Mouse (Mus musculus) liver, adult 2 months (tissue): ENCODE data around the gene Gm42906.

Experiments
- CTCF ChIP-seq: fragments of 200-500 bp; IDR thresholded peaks from 2 replicates; pipeline ENCODE4 v1.5.1; 2011; ENCODE audit warnings: low read depth, low read length, control low read depth
- POLR2A ChIP-seq: fragments of 200-500 bp; IDR thresholded peaks from 2 replicates; pipeline ENCODE4 v1.6.1; 2011; ENCODE audit warnings: low read length, control low read depth; ENCODE audit not compliant: insufficient read depth; ENCODE audit errors: extremely low read depth

- TF ChIP-seq POLR2A (no peak), CTCF (no peak)
Observed at GRCm38 (mm10) chr5:151168191-151168590, 259.8 kb downstream of the Gm42906 start.
